Mouse (Mus musculus) hindbrain, embryonic 14.5 days (tissue): ENCODE results near the gene Pdss2. TPM values are rescaled to one million over a fixed set of nuclear protein-coding genes. Genes with fewer than 3 reads are reported as not detected.

Experiments
- ATAC-seq: fragments of 200-750 bp; cut with Nextera tagmentation; 2 replicates; pipeline ENCODE4 v1.8.0; 2017; ENCODE audit warnings: moderate number of reproducible peaks, mild to moderate bottlenecking, moderate TSS enrichment, moderate library complexity; ENCODE audit not compliant: low FRiP score
- DNase-seq: peaks from one replicate; pipeline ENCODE4 v3.0.0-alpha.2; 2015; ENCODE audit warnings: low spot score
- H3K27ac ChIP-seq: fragments of 300-500 bp; sonication (generic); 2 replicates; pipeline ENCODE4 v1.5.1; 2014; ENCODE audit warnings: mild to moderate bottlenecking, moderate library complexity
- H3K27me3 ChIP-seq: fragments of 300-500 bp; sonication (generic); 2 replicates; pipeline ENCODE4 v1.6.1; 2014; ENCODE audit warnings: mild to moderate bottlenecking, low read length, mixed read lengths; ENCODE audit not compliant: control insufficient read depth, insufficient read depth
- H3K36me3 ChIP-seq: fragments of 300-500 bp; sonication (generic); replicated peaks from 2 replicates; pipeline ENCODE4 v1.6.1; 2014; ENCODE audit not compliant: control insufficient read depth, insufficient read depth
- H3K4me1 ChIP-seq: fragments of 300-500 bp; sonication (generic); replicated peaks from 2 replicates; pipeline ENCODE4 v1.6.1; 2014; ENCODE audit warnings: antibody characterized with exemption, low read length, mixed read lengths; ENCODE audit not compliant: control insufficient read depth, insufficient read depth
- H3K4me2 ChIP-seq: fragments of 300-500 bp; sonication (generic); replicated peaks from 2 replicates; pipeline ENCODE4 v1.6.1; 2014; ENCODE audit warnings: mild to moderate bottlenecking, moderate library complexity
- H3K4me3 ChIP-seq: fragments of 300-500 bp; sonication (generic); replicated peaks from 2 replicates; pipeline ENCODE4 v1.5.1; 2014; ENCODE audit warnings: mild to moderate bottlenecking, low read length
- H3K9ac ChIP-seq: fragments of 300-500 bp; sonication (generic); 2 replicates; pipeline ENCODE4 v1.6.1; 2014
- H3K9me3 ChIP-seq: fragments of 300-500 bp; sonication (generic); 2 replicates; pipeline ENCODE4 v1.6.1; 2016; ENCODE audit warnings: low read length; ENCODE audit not compliant: control insufficient read depth
- WGBS: fragments of 180-500 bp; shearing (Covaris S2); extraction: QIAGEN DNeasy Blood & Tissue Kit; methylation state at CpG from one replicate; pipeline ENCODE4 v1.1.7; 2014; 5-methylcytosine and 5-hydroxymethylcytosine counted together
- polyA plus RNA-seq: library from polyadenylated mRNA; unstranded; fragments of >200 nt; fragmentation: Nextera tagmentation; extraction: Ambion mirVana; gene quantifications from 2 replicates; pipeline ENCODE4 v1.2.1, GENCODE M21; 2014

Pdss2 gene
- 15.0 and 16.9 TPM in 2 replicates for polyA plus RNA-seq

DNA sequence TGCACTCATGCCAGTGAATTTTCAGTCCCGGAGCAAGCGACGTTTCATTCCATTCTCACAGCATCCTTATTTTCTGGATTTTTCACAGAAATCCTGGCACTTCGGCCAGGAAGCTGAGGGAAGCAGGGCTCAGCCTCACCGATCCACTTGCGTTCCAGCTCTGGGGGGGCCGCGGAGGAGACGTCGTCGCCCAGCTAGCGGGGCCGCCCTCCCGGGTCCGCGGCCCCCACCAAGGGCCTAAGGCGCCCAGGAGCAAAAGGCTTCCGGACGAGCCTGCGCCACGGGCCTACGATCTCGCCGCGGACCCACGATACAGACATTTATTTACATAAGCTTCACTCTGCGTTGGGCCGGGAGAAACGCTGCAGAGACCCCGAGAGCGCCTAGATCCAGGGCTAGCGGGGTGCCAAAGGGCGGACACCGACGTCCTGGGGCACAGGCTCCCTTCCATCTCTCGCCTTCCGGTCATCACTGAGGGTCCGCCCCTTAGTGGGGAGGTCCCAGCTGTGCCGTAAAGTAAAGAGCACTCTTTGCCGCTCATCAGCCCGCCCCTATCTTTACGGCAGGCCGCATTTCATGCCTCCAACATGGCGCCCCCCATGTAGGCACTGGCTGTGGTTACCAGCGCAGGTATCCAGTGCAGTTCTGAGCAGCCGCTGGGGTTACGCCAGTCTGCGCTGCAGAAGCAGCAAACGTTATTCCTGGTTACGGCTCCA is at the start of gene Pdss2:
Pdss2 (plus strand) TSS at position 577 of the 716 bp plus-strand sequence.
- H3K4me1 ChIP-seq, result peaks cover 16% of the 10 kb centered on the region
- ATAC-seq (peak; percentile 97), DNase-seq (peak; percentile 90)
- H3K27ac ChIP-seq, result peak within 1 kb of the TSS; percentile 95
- no peaks in the 10 kb centered on the region for H3K27me3 ChIP-seq
- peak within 1 kb of the TSS; percentile 81 for H3K4me3 ChIP-seq
- H3K9ac ChIP-seq, result peak within 1 kb of the TSS; percentile 97
- peak within 1 kb of the TSS; percentile 86 for H3K4me2 ChIP-seq
- no peaks in the 10 kb centered on the region for H3K9me3 ChIP-seq
- no peaks in the 10 kb centered on the region for H3K36me3 ChIP-seq
- under 1% methylated on average over 50 of the region's 50 CpGs for WGBS

DNA sequence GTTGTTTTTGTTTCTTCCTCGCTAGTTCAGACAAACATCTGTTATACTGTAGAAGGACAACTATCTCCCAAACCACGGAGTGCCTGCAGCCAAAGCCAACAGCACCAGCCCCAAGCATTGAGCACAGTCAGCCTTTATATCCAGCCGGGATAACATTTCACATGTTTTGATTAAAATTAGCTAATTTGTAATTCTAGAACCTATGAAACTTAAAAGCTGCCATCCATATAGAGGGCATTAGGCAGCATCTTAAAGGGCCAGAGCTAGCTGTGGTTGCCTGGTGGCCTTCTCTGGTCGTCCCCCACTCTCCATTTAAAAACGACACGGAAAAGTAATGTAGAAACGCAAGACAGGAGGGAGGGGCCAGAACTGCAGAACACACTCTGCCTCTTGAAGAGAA is 49.2 kb upstream of the Pdss2 start:
- H3K4me1 ChIP-seq, result peaks cover 46% of the 10 kb centered on the region
- no peaks in the 10 kb centered on the region for H3K36me3 ChIP-seq
- peak overlapping the region; percentile 96 for H3K9ac ChIP-seq
- no peak overlapping the region for H3K27ac ChIP-seq
- DNase-seq (no peak), ATAC-seq (no peak)
- no peaks in the 10 kb centered on the region for H3K9me3 ChIP-seq
- WGBS, result 4% methylated on average over 7 of the region's 7 CpGs
- no peaks in the 10 kb centered on the region for H3K27me3 ChIP-seq
- H3K4me3 ChIP-seq, result peak overlapping the region; percentile 76
- H3K4me2 ChIP-seq, result peak overlapping the region; percentile 74

- Histone ChIP-seq H3K27ac (peak overlapping the region; percentile 98), H3K27me3 (no peaks in the 10 kb centered on the region), H3K4me2 (peak overlapping the region; percentile 74), H3K9ac (peak overlapping the region; percentile 96), H3K4me1 (peaks cover 45% of the 10 kb centered on the region), H3K9me3 (no peaks in the 10 kb centered on the region), H3K4me3 (peak overlapping the region; percentile 76), H3K36me3 (no peaks in the 10 kb centered on the region)
- ATAC-seq, result no peak
- DNase-seq, result no peak
- WGBS, result 3% methylated on average over 8 of the region's 8 CpGs
Measured at GRCm38 (mm10) chr10:43172554-43172953, 48.7 kb upstream of the Pdss2 start.

DNA sequence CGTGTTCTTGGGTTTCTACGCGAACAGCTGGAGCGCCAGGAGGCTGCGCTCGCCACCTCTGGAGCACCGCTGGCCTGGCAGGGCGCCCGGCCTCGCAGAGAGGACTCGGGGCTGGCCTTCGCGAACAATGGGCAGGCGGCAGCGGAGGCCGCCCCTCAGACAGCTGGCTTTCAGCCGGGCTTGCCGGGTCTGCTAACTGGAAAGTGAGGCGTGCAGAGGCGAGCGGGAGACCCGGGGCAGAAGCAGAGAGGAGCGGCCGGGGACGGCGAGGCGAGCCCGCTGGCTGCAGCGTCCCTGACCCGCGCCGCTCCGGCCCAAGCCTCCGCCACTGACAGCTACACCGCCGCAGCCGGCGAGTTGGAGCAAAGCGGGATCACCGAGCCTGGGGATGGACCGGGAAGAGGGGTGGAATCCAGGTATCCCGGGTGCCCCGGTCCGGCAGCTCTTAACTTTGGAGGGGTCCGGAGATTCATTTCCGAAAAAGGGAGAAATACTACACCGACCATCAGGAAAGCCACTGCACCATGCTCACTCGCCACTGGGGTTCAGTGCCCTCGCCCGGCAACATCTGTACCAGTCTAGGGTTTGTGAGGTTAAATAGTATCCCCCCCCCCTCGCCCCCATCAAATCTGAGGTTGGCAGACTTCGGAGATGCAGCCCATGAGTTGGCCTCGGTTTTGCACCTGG is 48.0 kb upstream of the Pdss2 start:
- ATAC-seq (peak; percentile 24), DNase-seq (peak; percentile 62)
- under 1% methylated on average over 53 of the region's 53 CpGs for WGBS
- H3K4me3 ChIP-seq, result peak overlapping the region; percentile 76
- H3K36me3 ChIP-seq, result no peaks in the 10 kb centered on the region
- peak overlapping the region; percentile 98 for H3K27ac ChIP-seq
- no peaks in the 10 kb centered on the region for H3K9me3 ChIP-seq
- H3K27me3 ChIP-seq, result no peaks in the 10 kb centered on the region
- peak overlapping the region; percentile 96 for H3K9ac ChIP-seq
- peak overlapping the region; percentile 74 for H3K4me2 ChIP-seq
- H3K4me1 ChIP-seq, result peaks cover 37% of the 10 kb centered on the region

- DNase-seq (peak; percentile 44), ATAC-seq (peak; percentile 51)
- under 1% methylated on average over 22 of the region's 38 CpGs for WGBS
- Histone ChIP-seq H3K4me1 (peaks cover 37% of the 10 kb centered on the region), H3K9ac (peak overlapping the region; percentile 96), H3K36me3 (no peaks in the 10 kb centered on the region), H3K4me3 (peak overlapping the region; percentile 76), H3K27ac (peak overlapping the region; percentile 98), H3K27me3 (no peaks in the 10 kb centered on the region), H3K4me2 (peak overlapping the region; percentile 74), H3K9me3 (no peaks in the 10 kb centered on the region)
Measured at GRCm38 (mm10) chr10:43173828-43174325, 47.4 kb upstream of the Pdss2 start.

DNA sequence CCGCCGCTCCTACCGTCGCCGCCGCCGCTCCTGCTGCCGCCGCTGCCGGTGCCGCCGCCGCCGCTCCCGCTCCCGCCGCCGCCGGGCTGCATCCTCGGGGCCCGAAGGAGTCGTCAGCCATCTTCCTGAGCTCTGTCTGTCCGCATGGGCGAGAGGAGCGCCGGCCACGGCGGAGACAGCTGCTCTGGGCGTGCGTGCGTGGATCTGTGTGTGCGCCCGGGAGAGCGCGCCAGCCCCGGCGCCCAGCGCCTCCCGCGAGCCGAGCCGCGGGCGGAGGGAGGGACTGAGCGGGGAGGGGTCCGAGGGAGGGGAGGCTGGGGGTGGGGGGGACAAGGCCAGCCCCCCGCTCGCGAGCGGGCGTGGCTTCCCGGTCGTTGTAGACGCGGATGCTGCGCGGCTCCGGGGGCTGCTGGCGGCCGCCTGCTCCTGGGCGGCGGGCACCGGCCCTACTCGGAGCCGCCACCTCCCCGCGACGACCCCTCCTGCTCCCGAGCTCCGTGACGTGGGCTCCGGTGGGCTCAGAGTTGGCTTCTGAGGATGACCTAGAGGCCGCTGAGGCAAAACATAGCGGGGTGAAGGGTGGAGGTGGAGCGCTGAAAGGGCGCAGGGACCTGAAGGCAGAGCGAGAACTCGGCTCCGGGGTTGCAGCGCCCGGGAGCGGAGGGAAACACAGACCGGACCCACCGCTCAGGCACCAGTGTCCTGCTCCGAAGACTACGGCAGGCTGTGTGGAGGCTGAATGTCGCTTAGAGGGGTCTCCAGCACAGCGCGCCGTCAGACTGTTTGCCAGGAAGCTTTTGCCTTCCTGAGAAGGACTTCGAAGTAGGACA is 46.7 kb upstream of the Pdss2 start, which contains the start of the genes Sobp and 9030612E09Rik:
Sobp (minus strand) TSS at position 205 of the 830 bp plus-strand sequence.
9030612E09Rik (plus strand) TSS at position 379 of the 830 bp plus-strand sequence.
- Histone ChIP-seq H3K36me3 (no peaks in the 10 kb centered on the region), H3K4me2 (peak within 1 kb of the TSS; percentile 74), H3K4me1 (peaks cover 35% of the 10 kb centered on the region), H3K9me3 (no peaks in the 10 kb centered on the region), H3K27me3 (no peaks in the 10 kb centered on the region), H3K27ac (peak within 1 kb of the TSS; percentile 98), H3K9ac (peak within 1 kb of the TSS; percentile 96), H3K4me3 (peak within 1 kb of the TSS; percentile 76)
- DNase-seq (peak; percentile 83), ATAC-seq (peak; percentile 90)
- WGBS, result under 1% methylated on average over 71 of the region's 91 CpGs

DNA sequence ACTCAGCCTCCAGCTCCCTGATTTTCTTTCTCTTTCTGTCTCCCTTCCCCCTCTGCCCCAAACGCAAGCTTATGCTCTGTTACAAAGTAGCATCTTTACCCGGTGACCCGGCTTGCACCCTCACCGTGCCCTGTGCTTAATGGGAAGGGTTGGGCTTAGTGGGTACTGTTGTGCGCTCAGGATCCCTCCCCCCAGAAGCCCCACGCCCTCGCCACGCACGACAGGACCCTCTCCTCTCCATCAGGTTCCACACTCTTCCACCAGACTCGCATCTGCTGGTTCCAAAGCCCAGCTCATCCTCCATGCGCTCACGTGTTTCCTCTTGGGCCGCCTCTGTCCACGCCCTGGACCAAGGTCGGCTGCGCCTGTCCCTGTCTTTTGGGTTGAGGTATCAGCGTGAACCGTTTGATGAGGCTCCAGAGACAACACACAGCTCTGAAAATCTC is 46.1 kb upstream of the Pdss2 start:
- peak overlapping the region; percentile 96 for H3K9ac ChIP-seq
- peak overlapping the region; percentile 76 for H3K4me3 ChIP-seq
- H3K4me1 ChIP-seq, result peaks cover 32% of the 10 kb centered on the region
- peak overlapping the region; percentile 98 for H3K27ac ChIP-seq
- peak overlapping the region; percentile 74 for H3K4me2 ChIP-seq
- no peaks in the 10 kb centered on the region for H3K9me3 ChIP-seq
- H3K36me3 ChIP-seq, result no peaks in the 10 kb centered on the region
- no peaks in the 10 kb centered on the region for H3K27me3 ChIP-seq
- WGBS, result under 1% methylated on average over 18 of the region's 18 CpGs
- DNase-seq (no peak), ATAC-seq (peak; percentile 31)

- 0 out of 2 replicates have a peak overlapping the region, but pooled peaks have one; percentile 6 for H3K4me2 ChIP-seq
Measured at GRCm38 (mm10) chr10:43180313-43180912, 40.9 kb upstream of the Pdss2 start.

More at GRCm38 (mm10) chr10:43180313-43180912, 40.9 kb upstream of the Pdss2 start:
- Histone ChIP-seq H3K4me1 (peaks cover 15% of the 10 kb centered on the region), H3K27me3 (no peaks in the 10 kb centered on the region), H3K27ac (peak overlapping the region; percentile 51), H3K36me3 (no peaks in the 10 kb centered on the region), H3K4me3 (no peak overlapping the region), H3K9me3 (no peaks in the 10 kb centered on the region), H3K9ac (no peak overlapping the region)
- ATAC-seq, result peak; percentile 72
- 25% methylated on average over 5 of the region's 5 CpGs for WGBS
- DNase-seq, result peak; percentile 48
